ENCODE assay signal across 21 mouse cellular contexts in genomic region chr17:65924218-65924617, GRCm38 (mm10).
"Had no signal": no experiment of that assay in that cellular context is flagged by ENCODE, and none has a peak within 500 bp of the region (broad histone marks: within the 10 kb centered on the region; RNA-seq: fewer than 3 reads in every experiment).

No protein-coding gene starts in this region.

- H3K27ac ChIP-seq: liver, embryonic 13.5 days; liver, embryonic 15.5 days; midbrain, embryonic 10.5 days; midbrain, embryonic 12.5 days; neural tube, embryonic 13.5 days; neural tube, embryonic 15.5 days; stomach, embryonic 15.5 days had no signal

- H3K4me2 ChIP-seq: liver, embryonic 11.5 days; liver, embryonic 13.5 days; liver, embryonic 15.5 days; midbrain, embryonic 12.5 days; neural tube, embryonic 13.5 days; neural tube, embryonic 15.5 days; stomach, embryonic 15.5 days had no signal

- H3K4me1 ChIP-seq: midbrain, embryonic 10.5 days; midbrain, embryonic 12.5 days; neural tube, embryonic 15.5 days; stomach, embryonic 15.5 days had no signal

- H3K9me3 ChIP-seq: liver, embryonic 13.5 days; liver, embryonic 15.5 days; midbrain, embryonic 10.5 days; midbrain, embryonic 12.5 days; neural tube, embryonic 13.5 days; neural tube, embryonic 15.5 days; stomach, embryonic 15.5 days had no signal

- H3K4me3 ChIP-seq: liver, embryonic 13.5 days; liver, embryonic 15.5 days; midbrain, embryonic 10.5 days; midbrain, embryonic 12.5 days; myocyte; neural tube, embryonic 13.5 days; neural tube, embryonic 15.5 days; stomach, embryonic 15.5 days had no signal

- H3K9ac ChIP-seq: liver, embryonic 13.5 days; liver, embryonic 15.5 days; liver, postnatal 0 days; midbrain, embryonic 12.5 days; neural tube, embryonic 13.5 days; neural tube, embryonic 15.5 days; stomach, embryonic 15.5 days had no signal

- ATAC-seq: liver, postnatal 0 days; midbrain, embryonic 16.5 days had no signal

- H3K27me3 ChIP-seq: liver, embryonic 13.5 days; liver, embryonic 15.5 days; midbrain, embryonic 12.5 days; neural tube, embryonic 13.5 days; neural tube, embryonic 15.5 days; stomach, embryonic 15.5 days had no signal

- DNase-seq: liver; liver, embryonic 13.5 days; liver, postnatal 0 days; midbrain, embryonic 14.5 days; retina, postnatal 1 day; right cerebral cortex, adult 18-20 months; right cerebral cortex, postnatal 25 days; right cerebral cortex, postnatal 4 days; spleen, adult 18-20 months; thymus, adult 18-20 months; thymus, postnatal 14 days; thymus, postnatal 36 days had no signal
